Mouse (Mus musculus) heart, adult 11 months (tissue): ENCODE results near the gene Ppp1cc.

Experiments used
- DNase-seq: peaks from one replicate; pipeline ENCODE4 v3.0.0; 2022

The Ppp1cc gene

GRCm38 (mm10) chr5:122218109-122218905 lies 60.2 kb downstream of the Ppp1cc start:
- no peak for DNase-seq

- DNase-seq = no peak
Measured at GRCm38 (mm10) chr5:122218928-122219327, 60.9 kb downstream of the Ppp1cc start.

- DNase-seq = peak; percentile 95
Measured at GRCm38 (mm10) chr5:122219655-122220629, 61.9 kb downstream of the Ppp1cc start.

- no peak for DNase-seq
Measured at GRCm38 (mm10) chr5:122221085-122221484, 63.0 kb downstream of the Ppp1cc start.

GRCm38 (mm10) chr5:122224291-122224690 lies 66.2 kb downstream of the Ppp1cc start:
- no peak for DNase-seq
